Mouse (Mus musculus): ENCODE data around the gene Ctu2. TPM values are rescaled to one million over a fixed set of nuclear protein-coding genes. Genes with fewer than 3 reads are reported as not detected.

Gene Ctu2
- 12.3 TPM for polyA plus RNA-seq (2015; fragmentation: Illumina TruSeq; extraction: RNeasy Lipid Tissue Mini Kit (QIAGEN cat#74804); ENCODE audit: insufficient read depth, low replicate concordance)

DNA sequence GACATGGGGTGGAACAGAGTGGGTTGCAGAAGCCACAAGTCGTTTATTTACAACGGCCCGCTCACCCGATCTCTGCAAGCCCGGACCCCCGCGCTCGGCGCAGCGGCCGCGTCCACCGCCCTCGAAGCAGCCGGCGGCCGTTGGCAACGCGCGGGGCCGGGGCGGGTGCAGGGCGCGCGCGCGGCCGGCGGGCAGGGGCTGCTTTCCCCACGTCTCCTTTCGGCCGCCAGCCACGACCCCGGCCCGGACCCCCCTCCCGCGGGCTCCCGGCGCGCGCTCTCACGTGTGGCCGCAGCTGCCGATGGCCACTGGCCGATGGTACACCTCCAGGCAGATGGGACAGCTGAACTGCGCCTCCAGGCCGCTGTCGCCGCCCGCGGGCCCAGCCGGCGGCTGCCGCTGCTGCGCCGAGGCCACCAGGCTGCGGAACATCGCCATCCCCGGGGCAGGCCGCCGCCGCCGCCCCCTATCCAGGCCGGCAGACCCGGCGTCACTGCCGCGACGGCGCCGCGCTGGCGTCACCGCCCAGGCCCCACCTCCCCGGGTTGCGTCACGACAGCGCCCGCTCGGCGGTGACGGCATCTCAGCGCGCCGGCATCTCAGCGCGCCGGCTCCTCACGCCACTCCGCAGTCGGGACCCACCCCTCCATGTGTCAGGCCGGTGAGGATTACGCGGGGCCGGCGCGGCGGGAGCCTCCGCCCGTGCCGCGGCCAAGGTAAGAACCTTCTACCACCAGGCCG is at the start of gene Ctu2, which contains the start of gene Rnf166:
Gene Ctu2 (plus strand): TSS at position 564 of the 741 bp plus-strand sequence.
Gene Rnf166 (minus strand): TSS at position 485 of the 741 bp plus-strand sequence.

DNA sequence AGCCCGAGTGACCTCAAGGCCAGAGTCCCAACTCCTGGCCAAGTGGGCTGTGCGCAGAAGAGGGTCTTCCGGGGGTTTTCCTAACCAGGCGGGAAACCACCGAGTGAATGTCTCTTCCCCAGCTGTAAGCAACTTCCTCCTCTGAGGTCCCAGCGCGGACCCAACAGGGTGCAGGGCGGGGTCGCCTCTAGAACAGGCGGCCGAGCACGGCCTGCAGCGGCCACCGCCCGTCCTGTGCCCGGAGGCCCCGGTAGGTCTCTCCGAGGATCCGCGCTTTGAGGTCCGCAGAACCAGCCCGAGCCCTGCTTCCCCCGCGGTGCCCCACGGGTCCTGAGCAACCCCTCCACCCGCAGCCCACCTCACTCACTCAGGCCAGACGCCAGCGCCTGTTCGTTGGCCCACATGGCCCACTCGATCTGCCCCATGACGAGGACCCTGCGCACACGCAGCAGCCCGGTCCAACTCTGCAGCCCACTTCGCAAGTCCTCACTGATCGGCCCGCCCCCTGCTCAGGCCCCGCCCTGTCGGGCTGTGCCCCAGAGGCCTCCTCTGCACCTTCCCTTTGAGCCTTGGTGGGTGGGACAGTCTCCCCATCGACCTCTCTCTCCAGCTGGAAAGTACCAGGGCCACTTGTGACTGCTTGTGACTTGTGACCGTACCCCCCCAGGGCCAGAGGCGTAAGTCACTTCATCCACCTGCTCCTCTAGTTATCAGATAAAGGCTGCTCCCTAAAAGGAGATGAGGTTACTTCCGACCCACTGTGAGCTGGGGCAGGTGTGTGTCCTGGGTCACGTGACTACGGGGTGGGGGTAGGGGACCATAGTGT is 43.3 kb upstream of the Ctu2 start, which contains the start of gene Cyba:
Gene Cyba (minus strand): TSS at position 488 of the 826 bp plus-strand sequence.

DNA sequence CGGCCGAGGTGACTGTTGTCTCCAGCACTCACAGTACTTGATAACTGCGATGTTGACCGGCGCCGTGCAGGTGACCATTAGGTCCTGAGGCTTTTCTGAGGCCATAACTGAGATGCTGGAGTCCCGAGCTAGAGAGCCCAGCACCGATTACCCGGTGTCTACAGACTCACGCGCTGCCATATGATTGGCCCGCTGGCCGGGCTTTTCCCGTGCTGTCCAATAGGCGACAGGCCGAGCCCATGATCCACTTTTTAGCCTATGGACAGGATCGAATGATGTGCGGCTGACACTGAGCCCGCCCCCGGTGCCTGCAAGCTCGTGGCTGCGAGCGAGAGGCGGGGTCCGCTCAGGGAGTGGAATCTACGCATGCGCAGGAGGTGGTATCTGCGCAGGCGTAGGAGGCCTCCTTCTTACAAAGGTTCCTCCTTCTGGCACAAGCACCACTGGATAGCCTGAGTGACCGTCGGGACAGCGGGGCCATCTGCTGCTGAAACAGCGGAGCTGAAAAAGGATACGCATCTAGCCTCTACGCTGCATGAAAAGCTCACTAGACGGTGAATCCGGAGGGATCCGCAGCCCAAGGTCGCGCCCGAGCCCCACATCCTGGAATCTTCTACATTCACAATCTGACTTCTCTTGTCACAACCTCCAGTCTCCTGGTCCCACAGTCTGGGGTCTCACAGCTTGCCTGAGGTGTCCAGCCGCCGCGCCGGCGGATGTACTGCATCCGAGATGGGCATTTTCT is 32.5 kb upstream of the Ctu2 start, which contains the start of gene Mvd:
Gene Mvd (minus strand): TSS at position 161 of the 745 bp plus-strand sequence.

DNA sequence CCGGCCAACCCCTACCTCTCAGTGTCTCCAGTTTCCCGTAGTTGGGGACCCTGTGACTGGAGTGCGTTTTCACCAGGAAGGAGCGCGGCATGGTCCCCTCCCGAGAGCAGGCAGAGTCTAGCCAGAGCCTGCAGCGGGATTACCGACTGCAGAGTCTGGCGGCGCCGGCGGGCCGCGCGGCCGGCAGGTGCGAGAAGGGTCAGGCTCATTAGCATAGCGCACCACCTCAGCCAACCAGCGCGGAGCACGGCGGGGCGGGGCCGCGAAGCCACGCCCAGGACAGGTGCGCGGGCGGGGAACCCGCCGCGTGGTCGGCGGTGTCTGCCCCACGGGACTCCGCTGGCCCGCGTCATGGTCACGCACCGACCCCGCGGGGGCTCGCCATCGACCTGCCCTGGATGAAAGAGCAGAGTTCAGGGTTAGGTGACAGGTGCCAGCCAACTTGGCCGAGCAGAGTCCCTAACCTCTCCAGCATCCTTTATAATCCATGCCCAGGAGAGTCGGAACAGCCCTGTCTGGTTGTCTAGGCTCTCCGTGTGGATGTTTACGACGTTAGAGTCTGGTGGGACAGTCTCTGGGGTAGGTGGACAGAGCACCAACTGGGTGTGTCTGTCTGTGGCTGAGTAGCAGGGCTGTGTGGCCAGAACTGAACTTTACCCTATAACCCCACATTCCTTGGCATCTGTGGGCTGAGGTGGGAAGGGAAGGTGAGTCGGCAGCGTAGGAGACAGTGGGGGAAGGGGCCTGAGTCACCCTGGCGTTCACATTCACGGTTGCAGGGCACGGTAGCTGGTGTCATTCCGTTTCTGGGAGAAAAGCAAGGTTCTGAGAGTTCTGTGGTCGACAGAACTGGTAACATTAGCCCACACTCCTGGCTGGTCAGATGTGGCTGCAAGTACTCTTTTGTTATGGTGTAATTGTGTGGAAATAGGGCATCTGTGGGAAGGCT is 15.1 kb upstream of the Ctu2 start, which contains the start of gene Snai3:
Gene Snai3 (minus strand): TSS at position 210 of the 949 bp plus-strand sequence.

Other genes with a start within 250 kb of the Ctu2 start
- 2.2 TPM for gene Zfpm1, start 194.0 kb upstream of the Ctu2 start, polyA plus RNA-seq (2015; fragmentation: Illumina TruSeq; extraction: RNeasy Lipid Tissue Mini Kit (QIAGEN cat#74804); ENCODE audit: insufficient read depth, low replicate concordance)
- gene Trhr2, start 115.4 kb upstream of the Ctu2 start, polyA plus RNA-seq (2015; fragmentation: Illumina TruSeq; extraction: RNeasy Lipid Tissue Mini Kit (QIAGEN cat#74804); ENCODE audit: insufficient read depth, low replicate concordance) = not detected
- gene Zc3h18, start 99.5 kb upstream of the Ctu2 start, polyA plus RNA-seq (2015; fragmentation: Illumina TruSeq; extraction: RNeasy Lipid Tissue Mini Kit (QIAGEN cat#74804); ENCODE audit: insufficient read depth, low replicate concordance) = 32.2 TPM
- gene Il17c, start 54.1 kb upstream of the Ctu2 start, polyA plus RNA-seq (2015; fragmentation: Illumina TruSeq; extraction: RNeasy Lipid Tissue Mini Kit (QIAGEN cat#74804); ENCODE audit: insufficient read depth, low replicate concordance) = not detected
- gene Cyba, start 43.2 kb upstream of the Ctu2 start, polyA plus RNA-seq (2015; fragmentation: Illumina TruSeq; extraction: RNeasy Lipid Tissue Mini Kit (QIAGEN cat#74804); ENCODE audit: insufficient read depth, low replicate concordance) = 98.4 TPM
- 1.9 TPM for gene Mvd, start 32.7 kb upstream of the Ctu2 start, polyA plus RNA-seq (2015; fragmentation: Illumina TruSeq; extraction: RNeasy Lipid Tissue Mini Kit (QIAGEN cat#74804); ENCODE audit: insufficient read depth, low replicate concordance)
- gene Snai3, start 15.4 kb upstream of the Ctu2 start, polyA plus RNA-seq (2015; fragmentation: Illumina TruSeq; extraction: RNeasy Lipid Tissue Mini Kit (QIAGEN cat#74804); ENCODE audit: insufficient read depth, low replicate concordance) = 1.5 TPM
- 17.7 TPM for gene Rnf166, start 79 bp upstream of the Ctu2 start, polyA plus RNA-seq (2015; fragmentation: Illumina TruSeq; extraction: RNeasy Lipid Tissue Mini Kit (QIAGEN cat#74804); ENCODE audit: insufficient read depth, low replicate concordance)
- gene Piezo1, start 75.2 kb downstream of the Ctu2 start, polyA plus RNA-seq (2015; fragmentation: Illumina TruSeq; extraction: RNeasy Lipid Tissue Mini Kit (QIAGEN cat#74804); ENCODE audit: insufficient read depth, low replicate concordance) = 22.3 TPM
- gene Cdt1, start 91.9 kb downstream of the Ctu2 start, polyA plus RNA-seq (2015; fragmentation: Illumina TruSeq; extraction: RNeasy Lipid Tissue Mini Kit (QIAGEN cat#74804); ENCODE audit: insufficient read depth, low replicate concordance) = 12.6 TPM
- 20.1 TPM for gene Aprt, start 100.8 kb downstream of the Ctu2 start, polyA plus RNA-seq (2015; fragmentation: Illumina TruSeq; extraction: RNeasy Lipid Tissue Mini Kit (QIAGEN cat#74804); ENCODE audit: insufficient read depth, low replicate concordance)
- gene Galns, start 135.3 kb downstream of the Ctu2 start, polyA plus RNA-seq (2015; fragmentation: Illumina TruSeq; extraction: RNeasy Lipid Tissue Mini Kit (QIAGEN cat#74804); ENCODE audit: insufficient read depth, low replicate concordance) = 10.4 TPM
- 39.3 TPM for gene Trappc2l, start 135.5 kb downstream of the Ctu2 start, polyA plus RNA-seq (2015; fragmentation: Illumina TruSeq; extraction: RNeasy Lipid Tissue Mini Kit (QIAGEN cat#74804); ENCODE audit: insufficient read depth, low replicate concordance)
- gene Pabpn1l, start 146.6 kb downstream of the Ctu2 start, polyA plus RNA-seq (2015; fragmentation: Illumina TruSeq; extraction: RNeasy Lipid Tissue Mini Kit (QIAGEN cat#74804); ENCODE audit: insufficient read depth, low replicate concordance) = not detected
- 13.0 TPM for gene Cbfa2t3, start 223.0 kb downstream of the Ctu2 start, polyA plus RNA-seq (2015; fragmentation: Illumina TruSeq; extraction: RNeasy Lipid Tissue Mini Kit (QIAGEN cat#74804); ENCODE audit: insufficient read depth, low replicate concordance)